Mouse (Mus musculus) natural killer cell, adult 2 months (primary cell): ENCODE data around the gene Cbx5.

Source experiments
- DNase-seq, 2 experiments: peaks; one replicate each; pipeline ENCODE4 v3.0.0; 2022; ENCODE audit warnings: low spot score in 2 of 2

Gene Cbx5

GRCm38 (mm10) chr15:103214971-103215907, 24.4 kb downstream of the Cbx5 start:
- DNase-seq: peak; percentile 75 to 77

- no peak for DNase-seq
Observed at GRCm38 (mm10) chr15:103214149-103214548, 25.5 kb downstream of the Cbx5 start.

GRCm38 (mm10) chr15:103205156-103205555, 34.5 kb downstream of the Cbx5 start:
- DNase-seq: no peak

GRCm38 (mm10) chr15:103202088-103202793, 37.4 kb downstream of the Cbx5 start:
- DNase-seq: no peak

- DNase-seq: no peak
Observed at GRCm38 (mm10) chr15:103197785-103198184, 41.8 kb downstream of the Cbx5 start.

- no peak for DNase-seq
Observed at GRCm38 (mm10) chr15:103196835-103197234, 42.8 kb downstream of the Cbx5 start.

GRCm38 (mm10) chr15:103193606-103194005, 46.0 kb downstream of the Cbx5 start:
- DNase-seq: no peak

- peak in 1 of 2 experiments; percentile 39 for DNase-seq
Observed at GRCm38 (mm10) chr15:103190531-103191462, 48.8 kb downstream of the Cbx5 start.

GRCm38 (mm10) chr15:103190083-103190482, 49.5 kb downstream of the Cbx5 start:
- DNase-seq: no peak

GRCm38 (mm10) chr15:103187803-103188202, 51.8 kb downstream of the Cbx5 start:
- no peak for DNase-seq

GRCm38 (mm10) chr15:103185462-103186198, 54.0 kb downstream of the Cbx5 start:
- DNase-seq: no peak

- no peak for DNase-seq
Observed at GRCm38 (mm10) chr15:103183651-103184610, 55.7 kb downstream of the Cbx5 start.

- peak in 1 of 2 experiments; percentile 48 for DNase-seq
Observed at GRCm38 (mm10) chr15:103183135-103183534, 56.5 kb downstream of the Cbx5 start.

GRCm38 (mm10) chr15:103182166-103182790, 57.3 kb downstream of the Cbx5 start:
- DNase-seq: peak; percentile 60 to 82

GRCm38 (mm10) chr15:103180406-103180805, 59.2 kb downstream of the Cbx5 start:
- no peak for DNase-seq

GRCm38 (mm10) chr15:103178767-103179166, 60.8 kb downstream of the Cbx5 start:
- DNase-seq: no peak

GRCm38 (mm10) chr15:103178137-103178536, 61.5 kb downstream of the Cbx5 start:
- peak in 1 of 2 experiments; percentile 55 for DNase-seq

GRCm38 (mm10) chr15:103177611-103178041, 62.0 kb downstream of the Cbx5 start:
- no peak for DNase-seq

- peak; percentile 79 to 86 for DNase-seq
Observed at GRCm38 (mm10) chr15:103176874-103177421, 62.7 kb downstream of the Cbx5 start.
